Mouse (Mus musculus) testis, adult 2 months (tissue): Measurements from ENCODE around the gene Aimp1.

Source experiments
- CTCF ChIP-seq: fragments of 200-500 bp; IDR thresholded peaks from 2 replicates; pipeline ENCODE4 v1.5.1; 2012; ENCODE audit warnings: low read depth, mild to moderate bottlenecking, inconsistent platforms, low read length, moderate library complexity; ENCODE audit not compliant: control insufficient read depth, insufficient read depth, insufficient replicate concordance
- POLR2A ChIP-seq: fragments of 200-500 bp; IDR thresholded peaks from 2 replicates; pipeline ENCODE4 v1.6.1; 2012; ENCODE audit warnings: low read depth, mild to moderate bottlenecking, inconsistent platforms, low read length, moderate library complexity; ENCODE audit not compliant: control insufficient read depth

GRCm38 (mm10) chr3:132684231-132684928, at the start of gene Aimp1:
- TF ChIP-seq POLR2A = no peak
- no peak for TF ChIP-seq CTCF
